8 mouse cellular contexts compared by ENCODE assay signal in genomic region chr12:102695369-102696239, GRCm38 (mm10). TPM values are rescaled to one million over a fixed set of nuclear protein-coding genes. Genes with fewer than 3 reads are reported as not detected.
DNase-seq lines count a peak whose midpoint lies in the region; ATAC-seq lines count a peak whose summit lies in the region.

No protein-coding gene starts in this region.

- no peak overlapping the region for H3K4me3 ChIP-seq in midbrain, embryonic 15.5 days

- no peaks in the 10 kb centered on the region for H3K9me3 ChIP-seq in midbrain, embryonic 15.5 days

- intact Hi-C loops in left cerebral cortex, postnatal 14 days (cut with DNase I): no loop called here

- DNase-seq in right cerebral cortex, adult 18-20 months: peak; percentile 92
- no peak for DNase-seq in right cerebral cortex, postnatal 4 days
- peak; percentile 64 to 73 for DNase-seq in frontal cortex, postnatal 14 days (ENCODE audit: low spot score in 2 of 2)
- peak; percentile 77 to 84 for DNase-seq in left cerebral cortex, postnatal 14 days (ENCODE audit: low spot score in 2 of 2)
- peak; percentile 72 for DNase-seq in thymus, postnatal 25 days
- no peak for DNase-seq in urinary bladder, adult 2 months (ENCODE audit: low spot score)
- DNase-seq in ovary, postnatal 14 days (ENCODE audit: low spot score): no peak

- H3K27me3 ChIP-seq in midbrain, embryonic 15.5 days (replicated peaks): no peaks in the 10 kb centered on the region

- no peak overlapping the region for H3K9ac ChIP-seq in midbrain, embryonic 15.5 days

- WGBS in midbrain, embryonic 15.5 days: 58% methylated on average over 18 of the region's 18 CpGs

- ATAC-seq in midbrain, embryonic 15.5 days (replicated peaks): no peak

- no peaks in the 10 kb centered on the region for H3K36me3 ChIP-seq in midbrain, embryonic 15.5 days (replicated peaks)

- no peak overlapping the region for H3K27ac ChIP-seq in midbrain, embryonic 15.5 days

- peaks cover 22% of the 10 kb centered on the region for H3K4me1 ChIP-seq in midbrain, embryonic 15.5 days

- no peak overlapping the region for H3K4me2 ChIP-seq in midbrain, embryonic 15.5 days

RNA-seq across cellular contexts. Expression of gene Itpk1, which starts 9.1 kb away (rescaled TPM):
- 10 to 100 TPM; 74.9 to 76.2 TPM for total RNA-seq in left cerebral cortex, postnatal 14 days (2021)
- polyA plus RNA-seq in urinary bladder, adult 2 months (2012; rRNA removed): 43.6 and 57.6 TPM in 2 replicates
- polyA plus RNA-seq in midbrain, embryonic 15.5 days (2015; fragmentation: Nextera tagmentation; extraction: Ambion mirVana): 34.1 and 34.6 TPM in 2 replicates

RNA-seq across cellular contexts. Expression of gene Moap1, which starts 47.9 kb away (rescaled TPM):
- total RNA-seq in left cerebral cortex, postnatal 14 days (2021): 10 to 100 TPM; 37.4 to 38.3 TPM
- polyA plus RNA-seq in urinary bladder, adult 2 months (2012; rRNA removed): 4.2 and 4.6 TPM in 2 replicates
- polyA plus RNA-seq in midbrain, embryonic 15.5 days (2015; fragmentation: Nextera tagmentation; extraction: Ambion mirVana): 73.2 and 73.3 TPM in 2 replicates

RNA-seq across cellular contexts. Expression of gene Tmem251, which starts 48.0 kb away (rescaled TPM):
- 1 to 10 TPM; 4.9 to 5.1 TPM for total RNA-seq in left cerebral cortex, postnatal 14 days (2021)
- polyA plus RNA-seq in urinary bladder, adult 2 months (2012; rRNA removed): 3.2 and 4.0 TPM in 2 replicates
- polyA plus RNA-seq in midbrain, embryonic 15.5 days (2015; fragmentation: Nextera tagmentation; extraction: Ambion mirVana): 11.9 and 13.2 TPM in 2 replicates

Comparison
In these comparisons a context has a peak if more than half of its experiments do, and no peak if none do; other contexts are left out.
1. DNase-seq: peak in right cerebral cortex, adult 18-20 months (single experiment), frontal cortex, postnatal 14 days (2 of 2), left cerebral cortex, postnatal 14 days (2 of 2) and thymus, postnatal 25 days (single experiment); none in right cerebral cortex, postnatal 4 days (single experiment), urinary bladder, adult 2 months (single experiment) and ovary, postnatal 14 days (single experiment).
2. RNA of gene Moap1, which starts 47.9 kb away (polyA plus RNA-seq): 73.2 to 73.3 TPM in midbrain, embryonic 15.5 days; 4.2 to 4.6 TPM in urinary bladder, adult 2 months; every median in the first group is over 10 times any median in the second.